Mouse (Mus musculus) layer of hippocampus, postnatal 36 days (tissue): ENCODE results near the gene Fam20a. TPM values are rescaled to one million over a fixed set of nuclear protein-coding genes. Genes with fewer than 3 reads are reported as not detected.

ENCODE experiments used
- DNase-seq, 2 experiments: peaks; one replicate each; pipeline ENCODE4 v3.0.0; 2022
- total RNA-seq, 2 experiments: library from RNA; stranded (reverse); gene quantifications; 2 replicates each; pipeline ENCODE4 v1.2.3; 2021

Gene Fam20a
- 10 to 100 TPM; 13.7 to 14.6 TPM for total RNA-seq

GRCm38 (mm10) chr11:109721781-109722446 lies at the start of gene Fam20a:
Gene Fam20a, minus strand, starts transcription at chr11:109722279.
- peak; percentile 71 to 72 for DNase-seq

- no peak for DNase-seq
Measured at GRCm38 (mm10) chr11:109771381-109771780, 49.3 kb upstream of the Fam20a start.

DNA sequence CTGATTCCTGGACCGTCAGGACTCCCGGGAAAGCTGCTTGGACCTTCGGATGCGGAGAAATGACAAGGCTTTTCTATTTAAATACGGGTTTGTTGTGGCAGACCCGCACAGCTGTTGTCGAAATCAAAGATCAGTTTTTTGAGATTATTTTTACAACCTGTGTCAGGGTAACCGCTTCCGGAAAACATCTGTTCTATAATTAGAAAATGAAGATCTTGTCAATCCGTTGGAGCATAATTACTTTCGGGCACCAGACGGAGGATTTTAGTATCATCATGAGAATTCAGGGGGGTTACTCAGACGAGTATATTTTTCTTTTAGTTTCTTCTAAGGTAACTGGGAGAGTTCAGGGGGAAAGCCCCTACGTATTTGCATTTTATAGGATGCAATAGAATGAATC lies 48.1 kb upstream of the Fam20a start:
- DNase-seq = no peak

GRCm38 (mm10) chr11:109769091-109769490 lies 47.0 kb upstream of the Fam20a start:
- no peak for DNase-seq

GRCm38 (mm10) chr11:109760063-109760462 lies 38.0 kb upstream of the Fam20a start:
- DNase-seq = no peak

GRCm38 (mm10) chr11:109758616-109759215 lies 36.6 kb upstream of the Fam20a start:
- DNase-seq = no peak

DNA sequence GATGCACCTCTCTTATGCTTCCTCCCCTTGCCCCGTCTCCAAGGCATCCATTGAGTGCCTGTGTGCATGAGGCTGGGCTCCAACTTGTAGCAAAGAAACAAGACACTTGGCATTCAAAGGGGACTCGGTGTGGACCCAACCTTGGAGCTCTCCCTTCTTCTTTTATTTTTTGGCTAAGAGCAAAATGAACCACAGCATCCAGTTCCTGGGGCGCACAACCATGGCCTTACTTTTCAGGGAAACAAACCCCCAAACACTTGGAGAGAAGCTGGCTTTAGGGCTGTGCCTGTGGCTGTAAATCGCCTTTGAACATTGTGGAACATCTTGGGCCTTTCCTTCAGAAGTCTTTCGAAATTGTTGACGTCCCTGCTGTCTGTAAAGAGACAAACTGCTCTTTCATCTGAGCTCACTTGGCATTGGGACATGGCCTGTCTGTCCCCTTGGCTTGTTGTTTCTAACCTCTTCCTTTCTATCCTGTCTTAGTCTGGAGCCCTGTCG lies 32.1 kb upstream of the Fam20a start:
- DNase-seq = peak; percentile 33 to 52

GRCm38 (mm10) chr11:109751636-109752603 lies 29.8 kb upstream of the Fam20a start:
- no peak for DNase-seq

DNA sequence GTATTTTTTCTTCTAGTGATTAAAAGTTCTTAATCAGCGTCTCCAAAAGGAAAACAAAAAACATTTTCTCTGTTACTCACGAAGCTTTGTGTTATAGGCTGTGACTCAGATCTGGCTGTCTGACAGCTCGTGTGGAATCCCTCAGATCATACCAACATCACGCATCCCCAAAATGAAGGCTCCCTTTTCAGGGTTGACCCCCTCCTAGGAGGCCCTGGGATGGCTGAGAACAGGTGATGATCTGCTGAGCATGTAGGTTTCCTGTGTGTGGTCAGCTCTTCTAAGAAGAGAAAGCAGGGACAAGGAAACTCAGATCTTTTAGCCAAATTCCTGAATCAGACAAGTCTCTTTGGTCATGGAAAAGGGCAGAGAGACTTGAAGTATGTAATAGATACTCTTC lies 23.1 kb upstream of the Fam20a start:
- DNase-seq = no peak

- no peak for DNase-seq
Measured at GRCm38 (mm10) chr11:109737967-109738366, 15.9 kb upstream of the Fam20a start.

DNA sequence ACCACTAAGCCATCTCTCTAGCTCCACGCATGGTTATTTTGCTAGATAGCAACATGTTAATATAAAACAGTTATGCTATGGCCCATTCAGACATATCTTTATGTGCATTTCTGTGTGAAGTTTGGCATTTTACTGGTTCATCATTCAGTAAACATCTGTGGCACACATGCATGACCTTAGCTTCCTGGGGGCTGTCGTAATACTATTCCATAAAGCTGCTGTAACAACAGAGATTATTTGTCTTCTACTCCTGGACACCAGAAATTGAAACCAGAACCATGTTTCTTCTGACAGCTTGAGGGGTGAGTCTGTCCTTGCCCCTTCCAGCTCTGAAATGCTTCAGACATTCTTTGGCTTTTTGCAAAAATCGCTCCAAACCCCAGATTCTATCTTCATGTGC lies 14.3 kb upstream of the Fam20a start:
- no peak for DNase-seq

DNA sequence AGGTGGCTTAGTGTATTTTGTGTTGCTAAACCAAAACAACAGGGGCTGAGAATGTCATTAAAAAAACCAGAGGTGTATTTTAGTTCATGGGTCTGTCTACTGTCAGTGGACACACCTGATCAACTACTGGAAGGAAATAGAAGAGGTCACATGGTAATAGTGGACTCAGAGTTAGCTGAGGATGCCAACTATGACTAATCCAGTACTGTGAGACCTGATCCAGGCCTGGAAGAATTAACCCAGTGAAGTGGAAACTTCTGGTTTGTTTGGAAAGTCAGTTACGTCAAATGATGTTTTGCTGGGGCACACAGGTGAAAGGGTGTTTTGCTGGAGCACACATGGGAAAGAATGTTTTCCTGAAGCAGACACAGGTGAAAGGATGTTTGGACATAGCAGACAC lies 12.3 kb upstream of the Fam20a start:
- DNase-seq = no peak

DNA sequence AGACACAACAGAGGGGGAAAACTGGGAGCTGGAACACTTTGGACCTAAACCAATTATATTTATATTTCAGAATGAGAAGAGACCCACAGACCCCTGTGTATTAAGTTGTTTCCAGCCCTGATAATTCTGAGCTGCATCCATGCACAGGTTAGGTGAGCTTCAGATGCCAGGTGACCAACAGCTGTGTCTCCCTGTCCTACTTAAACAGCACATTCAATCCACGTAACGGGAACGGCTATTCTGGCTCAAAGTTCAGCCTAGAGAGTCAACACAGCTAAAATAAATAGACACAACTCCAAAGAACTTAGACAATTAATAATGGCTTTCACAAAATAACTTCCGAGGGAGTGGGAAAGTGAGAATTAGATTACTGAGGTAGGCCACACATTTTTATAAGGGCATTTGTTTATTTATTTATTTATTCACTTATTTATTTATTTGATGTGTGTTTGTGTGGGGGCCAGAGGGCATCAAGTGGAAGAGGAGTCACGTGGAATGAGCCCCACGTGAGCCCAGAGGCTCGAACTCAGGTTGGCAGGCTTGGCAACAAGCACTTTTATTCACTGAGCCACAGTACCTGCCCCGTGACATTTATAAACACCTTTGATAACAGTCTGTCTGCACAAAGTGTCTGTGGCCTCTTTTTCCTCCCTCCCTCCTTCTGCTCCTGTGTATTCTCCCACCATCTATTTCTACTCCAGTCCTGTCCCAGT lies 10.8 kb upstream of the Fam20a start:
- DNase-seq = no peak

- DNase-seq = no peak
Measured at GRCm38 (mm10) chr11:109728371-109728770, 6.3 kb upstream of the Fam20a start.

GRCm38 (mm10) chr11:109722711-109723110 lies 632 bp upstream of the Fam20a start:
- DNase-seq = no peak

DNA sequence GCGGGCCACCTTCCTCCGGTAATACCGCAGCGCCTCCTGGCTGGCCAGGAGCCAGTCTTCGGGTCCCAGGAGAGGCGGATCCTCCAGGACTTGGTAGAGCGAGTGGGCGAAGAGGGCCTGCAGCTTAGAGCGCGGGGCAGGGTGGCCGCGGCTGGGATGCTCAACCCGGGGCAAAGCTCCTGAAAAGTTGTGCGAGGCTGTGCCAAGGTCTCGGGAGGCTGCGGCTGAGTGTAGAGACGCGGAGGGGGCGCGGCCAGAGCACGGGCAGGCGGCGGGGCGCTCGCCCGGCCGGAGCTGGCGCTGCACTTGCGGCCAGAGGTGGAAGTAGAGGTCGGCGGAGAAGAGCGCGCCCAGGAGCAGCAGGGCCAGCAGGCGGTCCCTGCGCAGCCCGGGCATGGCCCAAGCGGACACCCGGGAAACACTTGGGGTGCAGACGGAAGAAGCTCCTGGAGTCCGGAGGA lies 729 bp downstream of the Fam20a start:
- peak in 1 of 2 experiments; percentile 12 for DNase-seq

DNA sequence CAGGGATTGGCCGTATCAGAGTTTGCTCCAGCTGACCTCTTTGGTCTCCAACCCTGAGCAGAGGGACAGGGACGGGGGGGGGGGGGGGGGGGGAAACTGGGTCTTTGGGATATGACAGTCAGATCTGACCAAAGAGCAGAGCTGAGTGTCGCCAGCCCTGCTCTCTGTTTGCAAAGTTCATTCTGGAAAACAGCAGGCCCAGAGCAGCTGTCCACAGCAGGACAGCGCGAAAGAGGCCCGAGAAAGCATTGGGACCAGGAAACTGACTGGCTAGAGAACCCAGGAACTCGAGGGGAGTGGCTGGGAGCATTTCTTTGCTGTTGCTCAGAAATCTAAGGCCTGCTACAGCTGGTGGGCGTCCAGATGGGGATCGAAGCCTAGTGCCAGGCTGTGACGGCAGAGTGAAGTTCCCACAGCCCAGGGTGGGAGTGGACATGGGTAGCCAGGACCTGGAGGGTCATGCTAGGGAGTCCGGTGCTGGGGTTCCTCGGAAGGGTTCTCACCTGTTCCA lies 1.2 kb downstream of the Fam20a start:
- DNase-seq = peak in 1 of 2 experiments; percentile 11

DNA sequence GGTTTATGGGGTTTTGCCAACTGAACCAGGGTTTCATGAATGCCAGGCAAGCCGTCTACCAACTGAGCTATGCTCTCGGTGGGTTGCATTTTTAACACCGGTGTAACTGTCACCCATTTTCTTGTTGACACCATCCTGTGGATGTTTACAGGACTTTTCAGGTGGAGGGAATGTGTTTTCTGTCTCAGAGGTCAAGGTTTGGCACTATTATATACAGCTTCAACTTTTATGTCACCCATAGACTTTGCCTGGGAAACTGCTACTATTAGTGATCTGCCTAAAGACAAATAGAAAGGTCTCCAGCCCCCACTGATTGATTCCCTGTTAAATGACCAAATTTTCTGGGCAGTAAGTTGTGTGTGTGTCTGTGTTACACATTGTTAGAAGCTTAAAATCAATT lies 2.7 kb downstream of the Fam20a start:
- no peak for DNase-seq

DNA sequence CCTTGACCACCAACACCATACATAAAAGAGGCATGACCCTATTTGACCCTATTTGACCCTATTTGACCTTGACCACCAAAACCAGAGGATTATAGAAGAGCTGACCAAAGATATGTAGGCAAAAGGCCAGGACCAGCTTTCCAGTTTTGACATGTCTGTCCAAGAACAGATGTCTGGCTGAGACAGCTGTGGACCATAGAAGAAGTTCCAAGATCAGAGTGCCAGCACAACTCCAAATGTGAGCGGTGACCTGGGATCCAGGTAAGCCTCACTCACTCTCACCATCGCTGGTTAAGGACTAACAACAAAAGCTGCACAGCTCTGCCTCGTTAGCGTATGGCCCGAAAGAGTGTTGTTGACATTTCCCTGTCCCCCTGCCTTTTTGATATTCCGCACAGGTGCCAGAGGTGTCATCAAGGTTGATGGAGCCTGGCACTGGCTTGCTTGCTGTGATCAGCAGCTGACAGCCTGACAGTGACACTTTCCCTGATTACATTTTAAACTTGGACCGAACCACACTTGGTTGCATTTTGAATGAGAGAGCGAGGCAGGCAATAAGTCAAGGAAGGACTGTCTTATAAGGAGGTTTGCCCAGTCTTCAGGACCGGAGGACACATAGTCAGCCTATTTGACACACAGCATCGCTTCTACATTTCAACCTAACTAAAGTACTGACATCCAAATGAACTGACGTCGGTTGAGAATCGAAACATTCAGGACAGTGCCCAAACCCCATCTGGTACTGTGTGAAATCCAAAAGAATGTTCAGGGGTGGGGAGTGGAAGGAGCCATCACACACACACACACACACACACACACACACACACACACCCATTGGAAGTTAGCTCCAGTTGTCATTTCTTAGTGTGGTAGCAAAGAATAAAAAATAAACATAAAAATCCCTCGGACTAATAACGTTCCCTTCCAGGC lies 3.8 kb downstream of the Fam20a start:
- DNase-seq = no peak

DNA sequence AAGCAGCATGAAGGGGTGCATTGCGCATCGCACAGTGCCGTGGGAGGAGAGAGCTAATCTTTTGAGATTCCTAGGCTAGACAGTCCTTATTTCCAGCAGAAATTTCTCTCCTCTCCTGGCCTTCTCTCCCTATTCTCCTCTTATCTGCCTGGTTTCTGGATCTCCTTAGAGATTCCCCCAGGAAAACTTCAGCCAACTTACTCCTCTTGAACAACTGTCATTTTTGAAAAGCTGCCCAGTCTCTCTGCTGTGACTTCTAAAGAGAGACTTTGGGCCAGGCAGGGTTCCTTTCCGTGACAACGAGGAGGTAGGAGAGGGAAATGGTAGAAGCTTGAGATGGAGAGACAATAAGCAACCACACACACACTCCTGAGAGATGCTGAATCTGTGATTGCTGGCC lies 4.6 kb downstream of the Fam20a start:
- DNase-seq = no peak

- peak in 1 of 2 experiments; percentile 7 for DNase-seq
Measured at GRCm38 (mm10) chr11:109716981-109717380, 5.1 kb downstream of the Fam20a start.
